Mouse (Mus musculus): Measurements from ENCODE around the gene Syde2. TPM values are rescaled to one million over a fixed set of nuclear protein-coding genes. Genes with fewer than 3 reads are reported as not detected.
A peak's percentile ranks its signal among the peaks of the same experiment; 100 is the strongest.

Gene Syde2
- 1 to 10 TPM; 3.1 to 3.5 TPM for total RNA-seq (2021)

DNA sequence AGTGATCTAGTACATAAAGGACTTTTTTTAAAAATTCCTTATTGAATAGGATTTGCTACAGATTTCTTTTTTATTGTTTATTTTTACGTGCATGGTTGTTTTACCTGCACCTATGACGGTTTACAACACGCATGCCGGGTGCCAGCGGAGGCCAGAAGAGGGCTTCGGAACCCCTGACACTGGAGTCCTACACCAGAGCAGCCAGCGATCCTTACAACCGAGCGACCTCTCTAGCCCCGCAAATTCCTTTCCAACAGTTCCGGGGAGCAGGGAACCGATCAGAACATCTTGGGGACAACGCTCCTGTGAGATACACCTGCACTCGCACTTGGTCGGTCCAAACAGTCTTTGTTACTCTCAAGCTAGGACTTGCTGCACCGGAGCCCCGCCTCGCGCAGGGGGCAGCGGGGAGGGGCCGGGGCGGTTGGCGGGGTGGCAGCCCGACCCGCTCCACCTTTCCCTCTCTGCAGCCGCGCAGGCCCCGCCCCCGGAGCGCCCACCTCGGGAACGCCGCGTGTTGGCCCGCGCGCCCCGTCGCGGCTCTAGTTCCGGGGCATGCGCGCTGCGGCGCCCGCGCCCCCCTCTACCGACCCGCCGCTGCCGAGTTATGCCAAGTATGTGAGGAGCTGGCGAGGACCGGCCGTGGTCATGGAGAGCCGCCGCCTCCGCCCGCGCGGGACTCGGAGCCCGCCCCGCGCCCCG, at the start of gene Syde2:
Syde2 (plus strand) TSS at position 603 of the 702 bp plus-strand sequence.
- peak; percentile 52 to 68 for DNase-seq (ENCODE audit: low spot score in 2 of 2)
- intact Hi-C loops (cut with DNase I): no loop called here

GRCm38 (mm10) chr3:145938405-145939349, 49.0 kb upstream of the Syde2 start:
- intact Hi-C loops (cut with DNase I): no loop called here
- DNase-seq (ENCODE audit: low spot score in 2 of 2): no peak

- intact Hi-C loops (cut with DNase I): no loop called here
- no peak for DNase-seq (ENCODE audit: low spot score in 2 of 2)
Observed at GRCm38 (mm10) chr3:145939402-145939801, 48.3 kb upstream of the Syde2 start.

DNA sequence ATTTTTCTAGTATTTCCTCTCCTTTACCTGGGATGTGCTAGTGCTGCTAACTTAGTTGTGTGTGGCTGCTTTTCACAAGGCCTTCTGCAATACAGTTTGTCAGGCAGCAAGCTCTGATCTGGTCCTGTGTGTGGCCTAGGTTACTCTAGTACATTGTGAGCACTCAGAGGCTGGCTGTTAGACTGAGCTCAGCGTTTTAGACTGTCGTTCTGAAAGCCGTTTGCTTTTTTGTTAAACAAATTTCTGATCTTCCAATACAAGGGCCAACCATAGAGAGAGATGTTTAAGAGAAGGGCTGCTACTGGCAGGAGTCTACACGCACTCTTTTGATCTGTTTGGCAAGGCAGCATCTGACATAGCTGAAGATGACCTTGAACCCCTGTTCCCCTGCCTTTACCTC, 47.7 kb upstream of the Syde2 start:
- no peak for DNase-seq (ENCODE audit: low spot score in 2 of 2)
- intact Hi-C loops (cut with DNase I): no loop called here

GRCm38 (mm10) chr3:145941971-145942370, 45.7 kb upstream of the Syde2 start:
- peak in 1 of 2 experiments; percentile 59 for DNase-seq (ENCODE audit: low spot score in 2 of 2)
- intact Hi-C loops (cut with DNase I): no loop called here

GRCm38 (mm10) chr3:145944348-145944747, 43.3 kb upstream of the Syde2 start:
- DNase-seq (ENCODE audit: low spot score in 2 of 2): no peak
- intact Hi-C loops (cut with DNase I): no loop called here

- intact Hi-C loops (cut with DNase I): no loop called here
- DNase-seq (ENCODE audit: low spot score in 2 of 2): no peak
Observed at GRCm38 (mm10) chr3:145945904-145946303, 41.8 kb upstream of the Syde2 start.

DNA sequence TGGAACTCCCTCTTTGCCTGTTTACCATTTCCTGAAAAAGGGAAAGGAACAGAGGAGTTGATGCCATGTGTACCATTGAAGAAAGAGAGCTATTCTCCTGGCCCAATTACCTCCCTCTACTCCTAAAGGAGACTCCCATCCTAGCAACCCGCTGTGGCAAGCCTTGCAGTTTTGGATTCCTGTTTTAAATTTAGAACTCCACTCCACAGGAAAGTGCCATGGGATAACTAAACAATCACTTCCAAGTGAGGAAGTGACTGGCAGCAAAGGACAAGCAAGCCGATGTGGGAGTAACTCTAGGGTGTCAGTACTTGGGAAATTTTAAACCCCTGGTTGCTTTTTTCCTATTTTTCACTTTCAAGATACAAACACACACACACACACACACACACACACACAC, 41.0 kb upstream of the Syde2 start:
- intact Hi-C loops (cut with DNase I): no loop called here
- DNase-seq (ENCODE audit: low spot score in 2 of 2): no peak

- intact Hi-C loops (cut with DNase I): no loop called here
- no peak for DNase-seq (ENCODE audit: low spot score in 2 of 2)
Observed at GRCm38 (mm10) chr3:145947539-145948204, 40.0 kb upstream of the Syde2 start.

DNA sequence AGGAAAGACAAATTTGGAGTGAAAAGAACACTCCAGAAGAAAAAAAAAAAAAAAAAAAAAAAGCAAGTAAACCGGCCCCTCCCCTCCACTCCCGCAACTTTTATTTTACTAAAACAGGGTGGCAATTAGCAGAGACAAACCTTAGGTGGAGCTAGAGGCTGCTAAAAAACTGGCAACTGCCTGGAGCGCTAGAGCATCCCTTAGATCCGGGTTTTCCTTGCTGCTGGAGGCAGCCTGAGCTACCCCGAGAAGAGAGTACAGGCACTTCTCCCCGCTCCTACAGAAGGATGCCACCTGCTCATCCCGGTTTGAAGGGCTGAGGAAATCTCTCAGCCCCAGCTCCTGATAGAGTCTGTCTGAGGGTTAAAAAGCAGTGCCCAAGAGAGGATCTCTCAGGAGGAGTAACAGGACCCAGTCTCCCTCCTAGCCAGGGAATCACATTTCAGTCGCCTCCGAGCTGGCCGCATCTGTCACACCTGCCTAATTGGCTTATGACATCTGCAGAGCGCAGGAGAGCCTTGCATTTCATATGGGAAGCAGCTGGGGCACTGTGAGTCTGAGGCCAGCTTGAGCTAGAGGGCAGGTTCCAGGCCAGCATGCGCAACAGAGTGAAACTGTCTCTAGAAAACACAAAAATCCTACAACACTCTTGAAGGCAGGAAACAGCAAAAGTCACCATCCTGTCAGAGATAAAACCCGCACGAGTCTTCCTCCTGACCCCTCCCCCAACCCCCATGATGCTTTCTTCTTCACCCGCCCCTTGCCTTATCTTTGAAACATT, 37.4 kb upstream of the Syde2 start:
- intact Hi-C loops (cut with DNase I): loop anchor here (1.0 to 5.0 kb wide), 2 partner anchors 107 to 227 kb away; no protein-coding TSS in a partner anchor
- peak; percentile 57 for DNase-seq (ENCODE audit: low spot score in 2 of 2)

DNA sequence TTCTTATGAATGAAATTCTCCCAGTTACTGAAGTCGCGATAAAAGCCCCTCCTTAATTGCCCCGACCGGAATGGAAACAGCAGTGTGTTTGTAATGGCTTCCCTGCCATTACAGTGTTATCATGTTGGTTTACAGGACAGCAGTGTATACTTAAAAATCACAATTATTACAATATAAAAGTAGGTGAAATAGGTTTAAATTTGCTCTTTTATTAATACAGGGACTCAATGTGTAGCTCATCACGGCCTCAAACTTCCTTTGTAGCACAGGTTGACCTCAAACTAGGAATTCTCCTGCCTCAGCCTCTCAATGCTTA, 36.9 kb upstream of the Syde2 start:
- DNase-seq (ENCODE audit: low spot score in 2 of 2): no peak
- intact Hi-C loops (cut with DNase I): loop anchor here (1.0 to 5.0 kb wide), 2 partner anchors 107 to 227 kb away; no protein-coding TSS in a partner anchor

- no peak for DNase-seq (ENCODE audit: low spot score in 2 of 2)
- intact Hi-C loops (cut with DNase I): loop anchor here (5.0 kb wide), 1 partner anchor 106 kb away; no protein-coding TSS in a partner anchor
Observed at GRCm38 (mm10) chr3:145951287-145952165, 36.1 kb upstream of the Syde2 start.

DNA sequence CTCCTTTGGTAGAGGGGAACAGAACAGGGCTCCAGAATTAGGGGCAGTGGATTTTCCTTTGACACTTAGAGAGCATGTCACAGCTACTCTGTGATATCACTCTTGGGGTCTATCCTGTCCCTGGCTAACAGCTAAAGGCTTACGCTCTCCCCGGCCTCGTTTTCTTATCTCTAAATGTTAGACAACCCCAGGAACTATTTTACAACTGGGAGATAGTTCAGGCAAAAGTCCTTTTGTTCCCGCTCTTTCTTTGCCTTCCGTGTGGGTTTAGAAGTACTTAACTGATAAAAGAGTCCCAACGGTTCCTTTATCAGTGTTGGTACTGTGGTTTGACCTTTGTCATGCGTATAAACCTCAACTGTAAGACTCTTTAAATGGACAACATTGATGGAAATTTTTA, 34.7 kb upstream of the Syde2 start:
- intact Hi-C loops (cut with DNase I): loop anchor here (5.0 kb wide), 1 partner anchor 104 kb away; no protein-coding TSS in a partner anchor
- no peak for DNase-seq (ENCODE audit: low spot score in 2 of 2)

- DNase-seq (ENCODE audit: low spot score in 2 of 2): no peak
- intact Hi-C loops (cut with DNase I): loop anchor here (5.0 kb wide), 1 partner anchor 104 kb away; no protein-coding TSS in a partner anchor
Observed at GRCm38 (mm10) chr3:145953411-145953810, 34.3 kb upstream of the Syde2 start.

DNA sequence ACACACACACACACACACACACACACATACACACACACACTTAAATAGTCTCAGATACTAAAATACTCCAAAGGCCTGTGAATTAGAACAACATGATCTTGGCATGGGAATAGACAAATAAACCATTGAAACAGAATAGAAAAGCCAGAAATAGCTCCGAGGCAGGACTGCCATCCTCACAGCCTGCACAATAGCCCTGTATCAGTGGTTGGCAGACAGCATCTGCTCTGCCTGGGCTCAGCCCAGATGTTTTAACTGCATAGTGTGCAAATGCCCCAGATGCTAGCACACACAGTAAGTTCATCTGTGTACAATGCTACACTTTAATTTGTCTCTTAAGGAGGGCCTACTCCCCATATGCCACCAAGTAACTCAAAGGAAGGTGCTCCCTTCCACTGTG, 27.8 kb upstream of the Syde2 start:
- intact Hi-C loops (cut with DNase I): no loop called here
- DNase-seq (ENCODE audit: low spot score in 2 of 2): no peak

- intact Hi-C loops (cut with DNase I): no loop called here
Observed at GRCm38 (mm10) chr3:145962411-145962810, 25.3 kb upstream of the Syde2 start.

GRCm38 (mm10) chr3:145963101-145964017, 24.3 kb upstream of the Syde2 start:
- DNase-seq (ENCODE audit: low spot score in 2 of 2): no peak
- intact Hi-C loops (cut with DNase I): no loop called here

More at GRCm38 (mm10) chr3:145962411-145962810, 25.3 kb upstream of the Syde2 start:
- DNase-seq (ENCODE audit: low spot score in 2 of 2): no peak
